Mouse (Mus musculus) heart, postnatal 0 days (tissue): ENCODE measurements around the gene Hhatl. TPM values are rescaled to one million over a fixed set of nuclear protein-coding genes. Genes with fewer than 3 reads are reported as not detected.

ENCODE experiments used
- ATAC-seq: fragments of 200-750 bp; cut with Nextera tagmentation; 2 replicates; pipeline ENCODE4 v1.8.0; 2017; ENCODE audit warnings: low read depth, moderate number of reproducible peaks, moderate library complexity; ENCODE audit not compliant: insufficient read depth
- DNase-seq: peaks from one replicate; pipeline ENCODE4 v3.0.0-alpha.2; 2016; ENCODE audit warnings: low spot score
- H3K27ac ChIP-seq: fragments of 300-500 bp; sonication (generic); 2 replicates; pipeline ENCODE4 v1.5.1; 2014; ENCODE audit warnings: low read depth, mild to moderate bottlenecking
- H3K27me3 ChIP-seq: fragments of 300-500 bp; sonication (generic); 2 replicates; pipeline ENCODE4 v1.6.1; 2014; ENCODE audit warnings: low read length, mixed read lengths; ENCODE audit not compliant: control insufficient read depth, insufficient read depth
- H3K36me3 ChIP-seq: fragments of 300-500 bp; sonication (generic); replicated peaks from 2 replicates; pipeline ENCODE4 v1.6.1; 2014; ENCODE audit warnings: low read length, mixed read lengths; ENCODE audit not compliant: control insufficient read depth, insufficient read depth
- H3K4me1 ChIP-seq: fragments of 300-500 bp; sonication (generic); 2 replicates; pipeline ENCODE4 v1.6.1; 2014; ENCODE audit warnings: antibody characterized with exemption; ENCODE audit not compliant: control insufficient read depth, insufficient read depth
- H3K4me2 ChIP-seq: fragments of 300-500 bp; sonication (generic); 2 replicates; pipeline ENCODE4 v1.6.1; 2014; ENCODE audit warnings: low read depth, mild to moderate bottlenecking, low read length, moderate library complexity
- H3K4me3 ChIP-seq: fragments of 300-500 bp; sonication (generic); 2 replicates; pipeline ENCODE4 v1.5.1; 2014; ENCODE audit warnings: low read depth, low read length
- H3K9ac ChIP-seq: fragments of 300-500 bp; sonication (generic); replicated peaks from 2 replicates; pipeline ENCODE4 v1.6.1; 2014; ENCODE audit warnings: low read depth, low read length, mixed read lengths
- H3K9me3 ChIP-seq: fragments of 300-500 bp; sonication (generic); replicated peaks from 2 replicates; pipeline ENCODE4 v1.6.1; 2016; ENCODE audit warnings: low read length; ENCODE audit not compliant: control insufficient read depth
- CTCF ChIP-seq: IDR thresholded peaks from 2 replicates; pipeline ENCODE4 v1.5.1; 2016; ENCODE audit warnings: antibody characterized with exemption, control low read depth, low read depth
- EP300 ChIP-seq: IDR thresholded peaks from 2 replicates; pipeline ENCODE4 v1.6.1; 2016; ENCODE audit warnings: antibody characterized with exemption, low read depth
- WGBS: fragments of 180-500 bp; shearing (Covaris S2); extraction: QIAGEN DNeasy Blood & Tissue Kit; methylation state at CpG from one replicate; pipeline ENCODE4 v1.1.7; 2014; 5-methylcytosine and 5-hydroxymethylcytosine counted together
- polyA plus RNA-seq: library from polyadenylated mRNA; unstranded; fragments of >200 nt; fragmentation: Nextera tagmentation; extraction: Ambion mirVana; gene quantifications from 2 replicates; pipeline ENCODE4 v1.2.1, GENCODE M21; 2015
- total RNA-seq: library from RNA; depleted of rRNA; stranded (reverse); fragments of >200 nt; gene quantifications from 2 replicates; pipeline ENCODE4 v1.2.3, GENCODE M21; 2014; ENCODE audit warnings: low replicate concordance; rRNA removed

Hhatl gene
- total and polyA plus RNA-seq, 2 experiments from 2014 or later, result 52.7 to 75.4 TPM

DNA sequence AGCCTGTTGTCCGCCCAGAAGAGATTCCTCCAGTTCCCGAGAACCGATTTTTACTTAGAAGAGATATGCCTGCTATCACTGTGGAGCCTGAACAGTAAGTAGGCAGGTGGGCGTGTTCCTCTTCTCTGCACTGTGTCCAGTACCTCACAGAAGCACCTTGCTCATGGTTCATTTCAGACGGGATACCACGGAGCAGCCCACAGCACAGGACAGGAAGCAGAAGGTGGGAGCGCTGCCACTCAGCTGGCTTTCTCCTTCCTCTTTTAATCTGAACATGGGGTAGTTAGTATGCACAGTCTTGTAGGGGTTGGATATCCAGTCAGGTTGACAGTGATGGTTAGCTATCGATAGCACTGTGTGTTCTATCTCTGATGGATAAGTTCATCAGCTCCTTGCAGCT, 48.3 kb downstream of the Hhatl start:
- Histone ChIP-seq H3K36me3 (peaks cover 90% of the 10 kb centered on the region), H3K27ac (no peak overlapping the region), H3K4me1 (no peaks in the 10 kb centered on the region), H3K9me3 (no peaks in the 10 kb centered on the region), H3K4me3 (no peak overlapping the region), H3K27me3 (no peaks in the 10 kb centered on the region), H3K4me2 (no peak overlapping the region), H3K9ac (no peak overlapping the region)
- WGBS, result 81% methylated on average over 8 of the region's 8 CpGs
- DNase-seq (no peak), ATAC-seq (no peak)
- TF ChIP-seq EP300 (no peak), CTCF (no peak)

DNA sequence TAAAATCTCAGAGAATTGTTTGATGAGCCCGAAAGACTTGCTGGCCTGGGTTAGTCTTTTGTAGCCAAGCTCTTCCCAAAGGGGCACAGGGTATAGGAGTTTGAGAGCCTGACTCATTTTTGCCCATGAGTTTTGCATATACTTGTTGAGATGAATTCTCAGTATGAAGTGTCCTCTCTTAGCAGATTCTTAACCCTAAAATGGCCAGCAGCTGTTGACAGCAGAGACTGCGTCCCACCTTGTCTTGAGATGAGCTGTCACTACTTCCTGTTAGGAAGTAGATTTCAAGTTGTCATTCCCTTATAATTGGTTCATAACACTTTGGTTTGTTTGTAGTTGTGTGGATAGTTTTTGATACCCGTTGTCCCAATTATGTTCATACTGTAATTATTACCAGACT, 51.1 kb downstream of the Hhatl start:
- peaks cover 67% of the 10 kb centered on the region for H3K36me3 ChIP-seq

DNA sequence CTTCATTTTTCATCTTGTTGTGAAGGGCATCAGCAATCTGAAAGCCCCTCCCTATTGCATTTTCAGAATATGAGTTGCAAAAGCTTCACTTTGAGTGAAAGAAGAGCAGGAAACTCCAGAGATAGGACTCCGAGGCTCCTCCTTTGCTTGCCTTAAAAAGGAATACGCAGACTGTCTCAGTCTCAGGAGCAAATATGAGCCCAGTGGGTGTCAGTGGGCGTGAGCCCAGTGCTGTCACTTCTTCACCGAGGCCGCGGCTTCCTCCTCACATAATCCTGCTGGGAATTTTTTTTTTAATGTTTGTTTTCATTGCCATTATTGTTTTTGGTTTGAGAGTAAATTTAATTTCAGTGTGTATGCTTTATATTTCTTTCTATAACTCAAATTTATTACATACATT, 51.8 kb downstream of the Hhatl start:
- 84% methylated on average over 6 of the region's 6 CpGs for WGBS
- no peak for TF ChIP-seq CTCF
- TF ChIP-seq EP300, result no peak
- peaks cover 60% of the 10 kb centered on the region for H3K36me3 ChIP-seq

More for the DNA sequence above, 51.1 kb downstream of the Hhatl start:
- Histone ChIP-seq H3K9me3 (no peaks in the 10 kb centered on the region), H3K9ac (no peak overlapping the region), H3K4me3 (no peak overlapping the region), H3K4me1 (no peaks in the 10 kb centered on the region), H3K27ac (no peak overlapping the region), H3K4me2 (no peak overlapping the region), H3K27me3 (no peaks in the 10 kb centered on the region)
- 87% methylated on average over 3 of the region's 3 CpGs for WGBS
- no peak for DNase-seq
- no peak for ATAC-seq
- TF ChIP-seq CTCF, result no peak
- no peak for TF ChIP-seq EP300

More for the DNA sequence above, 51.8 kb downstream of the Hhatl start:
- no peak for ATAC-seq
- no peak for DNase-seq
- no peak overlapping the region for H3K4me2 ChIP-seq
- no peak overlapping the region for H3K27ac ChIP-seq
- no peaks in the 10 kb centered on the region for H3K27me3 ChIP-seq
- H3K4me3 ChIP-seq, result no peak overlapping the region
- no peaks in the 10 kb centered on the region for H3K4me1 ChIP-seq
- no peaks in the 10 kb centered on the region for H3K9me3 ChIP-seq
- no peak overlapping the region for H3K9ac ChIP-seq

Other genes starting within 250 kb of the Hhatl start
- gene Lyzl4, start 150.4 kb downstream of the Hhatl start, total RNA-seq, result not detected in 2 replicates
- gene Lyzl4, start 150.4 kb downstream of the Hhatl start, polyA plus RNA-seq, result not detected in 2 replicates
- 0.70 and 1.3 TPM in 2 replicates for gene Vipr1, start 149.8 kb downstream of the Hhatl start, total RNA-seq
- 0.14 and 0.40 TPM in 2 replicates for gene Vipr1, start 149.8 kb downstream of the Hhatl start, polyA plus RNA-seq
- 3.8 and 9.4 TPM in 2 replicates for gene Sec22c, start 87.0 kb downstream of the Hhatl start, total RNA-seq
- gene Sec22c, start 87.0 kb downstream of the Hhatl start, polyA plus RNA-seq, result 3.9 and 4.1 TPM in 2 replicates
- gene Ss18l2, start 82.2 kb downstream of the Hhatl start, total RNA-seq, result 109 and 136 TPM in 2 replicates
- 362 and 379 TPM in 2 replicates for gene Ss18l2, start 82.2 kb downstream of the Hhatl start, polyA plus RNA-seq
- 44.0 and 44.8 TPM in 2 replicates for gene Nktr, start 73.3 kb downstream of the Hhatl start, total RNA-seq
- gene Nktr, start 73.3 kb downstream of the Hhatl start, polyA plus RNA-seq, result 30.2 and 31.1 TPM in 2 replicates
- gene Zfp651, start 33.2 kb downstream of the Hhatl start, total RNA-seq, result 34.5 and 69.3 TPM in 2 replicates
- gene Zfp651, start 33.2 kb downstream of the Hhatl start, polyA plus RNA-seq, result 12.1 and 13.2 TPM in 2 replicates
- 20.7 and 28.2 TPM in 2 replicates for gene Klhl40, start 14.9 kb downstream of the Hhatl start, total RNA-seq
- gene Klhl40, start 14.9 kb downstream of the Hhatl start, polyA plus RNA-seq, result 12.6 and 14.5 TPM in 2 replicates
- not detected in 2 replicates for gene Ccdc13, start 47.0 kb upstream of the Hhatl start, total RNA-seq
- 0.34 and 0.41 TPM in 2 replicates for gene Ccdc13, start 47.0 kb upstream of the Hhatl start, polyA plus RNA-seq
- 59.2 and 85.4 TPM in 2 replicates for gene Higd1a, start 65.9 kb upstream of the Hhatl start, total RNA-seq
- 319 and 332 TPM in 2 replicates for gene Higd1a, start 65.9 kb upstream of the Hhatl start, polyA plus RNA-seq
- gene Ackr2, start 105.8 kb upstream of the Hhatl start, total RNA-seq, result 4.1 and 4.6 TPM in 2 replicates
- 1.6 and 2.1 TPM in 2 replicates for gene Ackr2, start 105.8 kb upstream of the Hhatl start, polyA plus RNA-seq
- gene Cyp8b1, start 123.8 kb upstream of the Hhatl start, total RNA-seq, result not detected in 2 replicates
- gene Cyp8b1, start 123.8 kb upstream of the Hhatl start, polyA plus RNA-seq, result not detected in 2 replicates
- 1.1 and 3.1 TPM in 2 replicates for gene Fam198a, start 158.5 kb upstream of the Hhatl start, total RNA-seq
- 0.78 and 0.85 TPM in 2 replicates for gene Fam198a, start 158.5 kb upstream of the Hhatl start, polyA plus RNA-seq
- gene Pomgnt2, start 204.6 kb upstream of the Hhatl start, total RNA-seq, result 14.2 and 19.4 TPM in 2 replicates
- 6.9 and 7.9 TPM in 2 replicates for gene Pomgnt2, start 204.6 kb upstream of the Hhatl start, polyA plus RNA-seq